Mouse (Mus musculus) small intestine, adult 2 months (tissue): ENCODE measurements around the gene Bpifc. TPM values are rescaled to one million over a fixed set of nuclear protein-coding genes. Genes with fewer than 3 reads are reported as not detected.

Experiments used
- H3K27ac ChIP-seq: fragments of 200-500 bp; 2 replicates; pipeline ENCODE4 v1.5.1; 2012; ENCODE audit warnings: low read depth, low read length, control low read depth, inconsistent platforms; ENCODE audit not compliant: insufficient read depth
- H3K27me3 ChIP-seq: fragments of 200-500 bp; 2 replicates; pipeline ENCODE4 v1.6.1; 2012; ENCODE audit warnings: mild to moderate bottlenecking, moderate library complexity, low read length, inconsistent platforms; ENCODE audit not compliant: control insufficient read depth, insufficient read depth
- H3K36me3 ChIP-seq: fragments of 200-500 bp; 2 replicates; pipeline ENCODE4 v1.6.1; 2012; ENCODE audit warnings: mild to moderate bottlenecking, low read length, control low read depth, inconsistent platforms; ENCODE audit not compliant: control insufficient read depth, insufficient read depth
- H3K4me1 ChIP-seq: fragments of 200-500 bp; 2 replicates; pipeline ENCODE4 v1.6.1; 2012; ENCODE audit warnings: low read length, inconsistent platforms, mixed read lengths; ENCODE audit not compliant: control insufficient read depth, insufficient read depth, insufficient read length
- H3K4me3 ChIP-seq: fragments of 200-500 bp; 2 replicates; pipeline ENCODE4 v1.5.1; 2012; ENCODE audit warnings: low read depth, mild to moderate bottlenecking, control low read depth, inconsistent platforms, low read length, moderate library complexity
- CTCF ChIP-seq: fragments of 200-500 bp; IDR thresholded peaks from 2 replicates; pipeline ENCODE4 v1.5.1; 2012; ENCODE audit warnings: low read depth, mild to moderate bottlenecking, control low read depth, inconsistent platforms, low read length, moderate library complexity, mixed read lengths; ENCODE audit not compliant: insufficient replicate concordance, insufficient read length; ENCODE audit errors: extremely low read depth
- POLR2A ChIP-seq: fragments of 200-500 bp; IDR thresholded peaks from 2 replicates; pipeline ENCODE4 v1.6.1; 2012; ENCODE audit warnings: low read depth, mild to moderate bottlenecking, control low read depth, inconsistent platforms, low read length, moderate library complexity
- WGBS: fragments of 180-500 bp; shearing (Covaris S2); methylation state at CpG from one replicate; pipeline ENCODE4 v1.1.7; 2018; 5-methylcytosine and 5-hydroxymethylcytosine counted together
- polyA plus RNA-seq: library from polyadenylated mRNA; depleted of rRNA; stranded (reverse); fragments of >200 nt; gene quantifications from 2 replicates; pipeline ENCODE4 v1.2.3, GENCODE M21; 2012

Gene Bpifc
- polyA plus RNA-seq, 1 experiment = not detected

DNA sequence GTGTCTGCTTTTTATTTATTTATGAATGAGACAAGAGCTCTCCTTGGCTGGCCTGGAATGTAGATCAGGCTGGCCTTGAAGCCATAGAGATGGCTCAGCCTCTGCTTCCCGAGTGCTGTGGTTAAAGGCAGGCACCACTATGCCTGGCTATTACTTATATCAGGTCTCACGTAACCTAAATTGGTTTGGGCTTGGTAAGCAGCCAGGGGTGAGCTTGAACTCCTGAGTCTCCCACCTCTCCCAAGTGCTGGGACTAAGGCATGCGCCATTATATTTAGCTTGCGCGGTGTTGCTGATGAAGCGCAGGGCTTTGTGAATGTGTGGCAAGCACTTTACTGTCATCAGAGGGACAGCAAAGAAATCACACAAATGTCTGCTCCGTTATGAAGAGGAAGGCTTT lies 6.1 kb upstream of the Bpifc start:
- Histone ChIP-seq H3K4me3 (no peak overlapping the region), H3K4me1 (no peaks in the 10 kb centered on the region), H3K27me3 (no peaks in the 10 kb centered on the region), H3K27ac (no peak overlapping the region), H3K36me3 (no peaks in the 10 kb centered on the region)
- 93% methylated on average over 7 of the region's 7 CpGs for WGBS
- TF ChIP-seq CTCF = no peak

GRCm38 (mm10) chr10:86011172-86011571 lies 523 bp downstream of the Bpifc start:
- H3K4me3 ChIP-seq = no peak overlapping the region
- no peaks in the 10 kb centered on the region for H3K36me3 ChIP-seq
- TF ChIP-seq CTCF = no peak
- TF ChIP-seq POLR2A = no peak
- H3K27ac ChIP-seq = no peak overlapping the region
- peaks cover 3% of the 10 kb centered on the region; the same call in 1 of the 2 replicates for H3K27me3 ChIP-seq
- no peaks in the 10 kb centered on the region for H3K4me1 ChIP-seq
- WGBS = 62% methylated on average over 2 of the region's 2 CpGs

- no peak for TF ChIP-seq POLR2A
- TF ChIP-seq CTCF = no peak
- no peak overlapping the region for H3K4me3 ChIP-seq
- no peaks in the 10 kb centered on the region for H3K36me3 ChIP-seq
- H3K27me3 ChIP-seq = peaks cover 3% of the 10 kb centered on the region; the same call in 1 of the 2 replicates
- H3K4me1 ChIP-seq = no peaks in the 10 kb centered on the region
- H3K27ac ChIP-seq = no peak overlapping the region
- WGBS = 8% methylated on average over 6 of the region's 6 CpGs
Observed at GRCm38 (mm10) chr10:86010636-86011035, 1.1 kb downstream of the Bpifc start.

DNA sequence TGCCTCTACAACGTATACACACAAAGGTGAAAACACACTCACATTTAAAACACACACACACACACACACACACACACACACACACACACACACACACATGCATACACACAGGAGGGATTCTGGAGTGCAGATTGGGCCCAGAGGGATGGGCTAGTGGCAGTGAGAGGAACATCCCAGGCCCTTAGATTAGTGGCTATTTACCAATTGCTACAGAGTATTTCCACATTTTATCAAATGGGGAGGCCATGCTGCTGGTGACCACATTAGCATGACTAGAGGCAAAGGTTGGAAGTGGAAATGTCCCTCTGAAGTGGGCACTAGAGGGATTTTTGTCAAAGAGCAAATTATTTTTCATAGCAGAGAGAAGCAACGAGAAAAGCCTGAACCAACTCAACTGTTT lies 2.0 kb downstream of the Bpifc start:
- TF ChIP-seq POLR2A (no peak), CTCF (no peak)

DNA sequence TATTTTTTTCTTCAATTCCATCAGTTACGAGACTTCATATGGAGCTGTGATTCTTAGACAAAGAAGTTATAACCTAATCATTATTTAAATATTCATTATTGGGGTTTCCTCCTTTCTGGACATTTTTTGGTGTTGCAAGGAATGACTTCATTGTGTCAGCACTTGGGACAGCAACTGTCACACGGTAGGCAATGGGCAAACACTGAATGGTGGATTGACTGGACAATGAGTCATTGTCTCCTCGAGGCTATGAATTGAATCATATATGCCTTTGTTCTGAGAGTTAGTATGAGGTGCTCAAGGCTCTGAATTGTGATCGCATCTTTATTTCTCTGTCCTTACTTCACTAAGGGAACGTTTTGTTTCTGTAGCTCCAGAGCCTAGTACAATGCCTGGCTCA lies 5.2 kb downstream of the Bpifc start:
- Histone ChIP-seq H3K4me1 (no peaks in the 10 kb centered on the region), H3K27me3 (peaks cover 3% of the 10 kb centered on the region; the same call in 1 of the 2 replicates), H3K4me3 (no peak overlapping the region), H3K27ac (no peak overlapping the region), H3K36me3 (no peaks in the 10 kb centered on the region)
- no peak for TF ChIP-seq CTCF
- no peak for TF ChIP-seq POLR2A
- 62% methylated on average over 5 of the region's 5 CpGs for WGBS

More for the DNA sequence above, 2.0 kb downstream of the Bpifc start:
- Histone ChIP-seq H3K4me3 (no peak overlapping the region), H3K36me3 (no peaks in the 10 kb centered on the region), H3K4me1 (no peaks in the 10 kb centered on the region), H3K27me3 (peaks cover 3% of the 10 kb centered on the region; the same call in 1 of the 2 replicates), H3K27ac (no peak overlapping the region)
- WGBS = 78% methylated on average over 2 of the region's 2 CpGs

- TF ChIP-seq POLR2A (no peak), CTCF (no peak)
- 91% methylated on average over 4 of the region's 4 CpGs for WGBS
- no peak overlapping the region for H3K4me3 ChIP-seq
- H3K36me3 ChIP-seq = no peaks in the 10 kb centered on the region
- H3K27ac ChIP-seq = no peak overlapping the region
- no peaks in the 10 kb centered on the region for H3K4me1 ChIP-seq
- no peaks in the 10 kb centered on the region for H3K27me3 ChIP-seq
Observed at GRCm38 (mm10) chr10:86000447-86000846, 11.2 kb downstream of the Bpifc start.

GRCm38 (mm10) chr10:85994543-85995104 lies 17.1 kb downstream of the Bpifc start:
- WGBS = 29% methylated on average over 5 of the region's 5 CpGs
- no peak overlapping the region for H3K27ac ChIP-seq
- H3K36me3 ChIP-seq = no peaks in the 10 kb centered on the region
- no peak overlapping the region for H3K4me3 ChIP-seq
- H3K27me3 ChIP-seq = no peaks in the 10 kb centered on the region
- no peak for TF ChIP-seq CTCF
- no peak for TF ChIP-seq POLR2A
- H3K4me1 ChIP-seq = no peaks in the 10 kb centered on the region
